Mouse (Mus musculus): ENCODE measurements at regions not wholly inside any gene's neighbourhood (a gene's known extent, or its start where the extent isn't known, plus 50 kb on each side); places are given as distances from the start of the nearest gene placed in this dataset.

DNA sequence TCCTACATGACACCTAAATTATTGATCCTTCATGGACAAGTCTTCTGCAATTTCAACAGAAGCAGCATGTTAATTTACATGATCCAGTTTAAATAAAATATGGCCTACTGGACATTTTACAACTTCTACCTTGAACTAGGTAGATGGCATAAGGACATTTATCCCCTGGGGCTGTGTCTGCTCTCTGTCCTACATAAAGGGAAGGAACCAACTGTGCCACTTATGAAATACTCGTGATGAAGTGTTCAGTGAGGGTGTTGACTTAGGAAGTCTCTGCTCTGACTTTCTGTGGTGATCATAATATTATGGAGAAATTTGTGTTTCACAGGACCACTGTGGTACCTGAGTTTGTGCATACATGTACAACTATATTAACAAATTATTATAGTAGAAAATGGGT lies 60.9 kb upstream of the Mbnl1 start:
- no peak for DNase-seq (ENCODE audit: low spot score in 2 of 2)

DNA sequence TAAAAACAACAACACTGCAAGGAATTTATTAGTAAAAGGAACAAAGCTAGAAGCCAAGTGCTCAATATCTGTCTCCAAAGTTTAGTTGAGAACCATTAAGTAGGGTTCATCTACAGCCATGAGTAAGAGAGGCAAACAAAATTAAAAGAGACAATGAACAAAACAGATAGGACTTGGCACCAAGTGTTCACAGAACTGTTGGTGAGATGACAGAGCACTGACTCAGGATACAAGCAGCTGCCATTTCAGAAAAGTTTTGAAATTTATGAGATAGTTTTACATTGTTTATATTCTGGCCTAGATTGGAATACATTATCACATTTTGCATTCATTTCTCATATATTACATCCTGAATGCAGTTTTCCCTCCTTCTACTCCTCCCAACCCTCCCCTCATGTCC lies 60.4 kb upstream of the Mbnl1 start:
- no peak for DNase-seq (ENCODE audit: low spot score in 2 of 2)

DNA sequence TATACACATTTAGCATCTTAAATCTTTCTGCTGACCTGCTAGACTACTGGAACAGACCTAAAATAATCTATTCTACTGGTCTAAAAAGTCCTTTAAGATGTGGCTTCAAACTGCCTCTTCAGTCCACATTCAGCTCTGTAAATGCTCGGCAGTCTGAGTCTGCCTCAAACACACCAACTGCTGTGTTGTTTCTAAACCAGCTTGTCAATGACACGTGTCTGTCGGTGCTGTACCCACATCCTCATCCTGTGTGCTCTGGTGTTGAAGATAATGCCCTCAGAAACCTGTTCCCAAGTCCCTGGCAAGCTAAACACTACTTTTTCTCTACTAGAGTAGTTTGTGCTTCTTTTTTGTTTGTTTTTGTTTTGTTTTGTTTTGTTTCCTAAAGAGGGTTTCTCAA lies 58.9 kb upstream of the Mbnl1 start:
- no peak for DNase-seq (ENCODE audit: low spot score in 2 of 2)

DNA sequence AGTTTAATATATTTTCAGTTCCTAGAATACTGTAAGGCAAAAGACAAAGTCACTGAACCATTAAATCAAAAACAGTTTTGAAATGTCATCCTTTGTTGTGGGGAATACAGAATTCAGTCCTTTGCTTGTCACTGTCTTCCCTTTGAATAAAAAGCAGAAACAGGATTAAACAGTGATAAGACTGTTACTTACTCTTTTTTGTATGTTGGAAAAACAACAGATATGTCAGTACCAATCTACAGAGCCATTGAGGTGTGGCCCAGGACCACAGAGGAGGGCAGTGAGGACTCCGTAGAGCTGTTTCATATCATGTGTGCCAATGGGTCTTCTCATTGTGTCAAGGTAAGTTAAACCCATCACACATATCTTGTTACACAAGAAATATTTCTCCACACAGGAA lies 55.6 kb upstream of the Mbnl1 start:
- no peak for DNase-seq (ENCODE audit: low spot score in 2 of 2)

DNA sequence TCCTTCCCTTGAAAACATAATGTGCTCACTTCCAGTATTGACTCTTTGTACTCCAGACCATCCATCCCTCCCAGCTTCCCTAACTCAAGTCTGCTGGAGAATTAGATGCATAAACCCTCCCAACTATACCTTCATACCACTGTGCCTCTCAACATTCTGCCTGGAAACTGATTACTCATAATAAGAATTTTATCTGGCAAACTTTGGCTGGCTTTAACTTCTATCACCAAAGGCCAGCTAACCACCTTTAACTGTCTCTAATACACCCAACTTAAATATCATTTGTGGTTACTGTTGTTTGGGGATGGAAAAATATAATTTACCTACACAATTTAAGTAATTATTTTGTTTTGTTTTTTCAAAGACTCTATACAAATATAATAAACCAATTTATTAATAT lies 54.0 kb upstream of the Mbnl1 start:
- DNase-seq (ENCODE audit: low spot score in 2 of 2) = no peak

DNA sequence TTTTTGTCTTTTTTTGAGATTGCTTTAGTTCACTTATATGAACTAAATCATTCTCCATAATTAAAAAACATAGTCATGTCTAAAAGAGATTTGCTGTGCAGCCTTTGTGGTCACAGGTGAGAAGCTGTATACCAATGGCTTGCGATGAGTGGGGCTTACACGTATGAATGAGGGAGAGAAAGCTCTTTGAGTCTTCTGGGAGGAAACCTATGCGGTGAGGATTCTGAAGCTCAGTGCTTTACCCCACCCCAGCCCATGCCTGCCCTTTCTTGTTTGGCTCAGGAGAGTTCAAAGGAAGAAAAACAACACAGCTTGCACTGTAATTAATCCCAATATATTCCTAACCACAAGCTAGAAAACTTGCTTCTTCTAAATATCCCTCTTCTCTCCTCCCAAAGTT lies 53.4 kb upstream of the Mbnl1 start:
- no peak for DNase-seq (ENCODE audit: low spot score in 2 of 2)
